Mouse (Mus musculus) limb, embryonic 10.5 days (tissue): Measurements from ENCODE around the gene Pcsk6. TPM values are rescaled to one million over a fixed set of nuclear protein-coding genes. Genes with fewer than 3 reads are reported as not detected.

Source experiments
- DNase-seq: peaks from one replicate; pipeline ENCODE4 v3.0.0-alpha.2; 2017; ENCODE audit warnings: low spot score
- H3K27ac ChIP-seq: fragments of 300-500 bp; sonication (generic); 2 replicates; pipeline ENCODE4 v1.5.1; 2016; ENCODE audit warnings: mild to moderate bottlenecking
- H3K27me3 ChIP-seq: fragments of 300-500 bp; sonication (generic); 2 replicates; pipeline ENCODE4 v1.6.1; 2016; ENCODE audit warnings: low read depth, mild to moderate bottlenecking; ENCODE audit not compliant: poor library complexity, severe bottlenecking
- H3K36me3 ChIP-seq: fragments of 300-500 bp; sonication (generic); 2 replicates; pipeline ENCODE4 v1.6.1; 2016; ENCODE audit warnings: mild to moderate bottlenecking, moderate library complexity
- H3K4me1 ChIP-seq: fragments of 300-500 bp; sonication (generic); 2 replicates; pipeline ENCODE4 v1.6.1; 2016
- H3K4me3 ChIP-seq: fragments of 300-500 bp; sonication (generic); 2 replicates; pipeline ENCODE4 v1.5.1; 2016; ENCODE audit warnings: mild to moderate bottlenecking, moderate library complexity
- H3K9me3 ChIP-seq: fragments of 300-500 bp; sonication (generic); replicated peaks from 2 replicates; pipeline ENCODE4 v1.6.1; 2016; ENCODE audit warnings: mild to moderate bottlenecking
- WGBS: fragments of 180-500 bp; shearing (Covaris S2); methylation state at CpG from one replicate; pipeline ENCODE4 v1.1.7; 2016; 5-methylcytosine and 5-hydroxymethylcytosine counted together
- polyA plus RNA-seq: library from polyadenylated mRNA; unstranded; fragments of >200 nt; fragmentation: Nextera tagmentation; extraction: Ambion mirVana; gene quantifications from 2 replicates; pipeline ENCODE4 v1.2.1, GENCODE M21; 2016

Gene Pcsk6
- polyA plus RNA-seq, 1 experiment from 2014 or later: 1.8 TPM

GRCm38 (mm10) chr7:65892264-65892828 is 30.8 kb downstream of the Pcsk6 start:
- 86% methylated on average over 9 of the region's 9 CpGs for whole genome bisulfite sequencing
- no peak overlapping the region for H3K4me3 ChIP-seq
- H3K27ac ChIP-seq: no peak overlapping the region
- H3K9me3 ChIP-seq: no peaks in the 10 kb centered on the region
- DNase-seq: no peak
- no peaks in the 10 kb centered on the region for H3K36me3 ChIP-seq
- H3K4me1 ChIP-seq: peaks cover 9% of the 10 kb centered on the region
- H3K27me3 ChIP-seq: no peaks in the 10 kb centered on the region

- Histone ChIP-seq H3K4me1 (peaks cover 9% of the 10 kb centered on the region), H3K27ac (no peak overlapping the region), H3K27me3 (no peaks in the 10 kb centered on the region), H3K4me3 (no peak overlapping the region), H3K9me3 (no peaks in the 10 kb centered on the region), H3K36me3 (no peaks in the 10 kb centered on the region)
- DNase-seq: no peak
- WGBS: 93% methylated on average over 10 of the region's 10 CpGs
These were observed 32.0 kb downstream of the Pcsk6 start for GRCm38 (mm10) chr7:65893546-65893945.

GRCm38 (mm10) chr7:65895262-65895661 is 33.7 kb downstream of the Pcsk6 start:
- Histone ChIP-seq H3K36me3 (no peaks in the 10 kb centered on the region), H3K9me3 (no peaks in the 10 kb centered on the region), H3K4me3 (no peak overlapping the region), H3K27me3 (no peaks in the 10 kb centered on the region), H3K4me1 (peaks cover 5% of the 10 kb centered on the region), H3K27ac (no peak overlapping the region)
- no peak for DNase-seq
- 85% methylated on average over 5 of the region's 5 CpGs for WGBS

- Histone ChIP-seq H3K4me1 (peaks cover 18% of the 10 kb centered on the region), H3K9me3 (no peaks in the 10 kb centered on the region), H3K27me3 (no peaks in the 10 kb centered on the region), H3K27ac (no peak overlapping the region), H3K36me3 (no peaks in the 10 kb centered on the region), H3K4me3 (no peak overlapping the region)
- WGBS: 83% methylated on average over 11 of the region's 11 CpGs
- DNase-seq: no peak
These were observed 39.7 kb downstream of the Pcsk6 start for GRCm38 (mm10) chr7:65901231-65901630.

- Histone ChIP-seq H3K36me3 (no peaks in the 10 kb centered on the region), H3K4me1 (peaks cover 18% of the 10 kb centered on the region), H3K9me3 (no peaks in the 10 kb centered on the region), H3K4me3 (no peak overlapping the region), H3K27me3 (no peaks in the 10 kb centered on the region), H3K27ac (peak overlapping the region; percentile 5; the same call in 1 of the 2 replicates)
- no peak for DNase-seq
- 58% methylated on average over 13 of the region's 13 CpGs for WGBS
These were observed 41.1 kb downstream of the Pcsk6 start for GRCm38 (mm10) chr7:65902471-65903180.

- Histone ChIP-seq H3K27me3 (no peaks in the 10 kb centered on the region), H3K27ac (no peak overlapping the region), H3K4me3 (no peak overlapping the region), H3K9me3 (no peaks in the 10 kb centered on the region), H3K36me3 (no peaks in the 10 kb centered on the region), H3K4me1 (peaks cover 18% of the 10 kb centered on the region)
- DNase-seq: no peak
- 88% methylated on average over 6 of the region's 6 CpGs for WGBS
These were observed 41.9 kb downstream of the Pcsk6 start for GRCm38 (mm10) chr7:65903456-65903855.

GRCm38 (mm10) chr7:65906528-65907272 is 45.2 kb downstream of the Pcsk6 start:
- no peak for DNase-seq
- 93% methylated on average over 9 of the region's 9 CpGs for WGBS
- Histone ChIP-seq H3K27me3 (no peaks in the 10 kb centered on the region), H3K4me1 (peaks cover 18% of the 10 kb centered on the region), H3K36me3 (no peaks in the 10 kb centered on the region), H3K27ac (no peak overlapping the region), H3K9me3 (no peaks in the 10 kb centered on the region), H3K4me3 (no peak overlapping the region)

- H3K36me3 ChIP-seq: no peaks in the 10 kb centered on the region
- no peaks in the 10 kb centered on the region for H3K27me3 ChIP-seq
- DNase-seq: no peak
- WGBS: 91% methylated on average over 12 of the region's 12 CpGs
- H3K4me1 ChIP-seq: peaks cover 7% of the 10 kb centered on the region; the same call in 1 of the 2 replicates
- no peak overlapping the region for H3K27ac ChIP-seq
- no peaks in the 10 kb centered on the region for H3K9me3 ChIP-seq
- no peak overlapping the region for H3K4me3 ChIP-seq
These were observed 48.0 kb downstream of the Pcsk6 start for GRCm38 (mm10) chr7:65909343-65910127.

GRCm38 (mm10) chr7:65913088-65913610 is 51.6 kb downstream of the Pcsk6 start:
- peaks cover 11% of the 10 kb centered on the region; the same call in 1 of the 2 replicates for H3K4me1 ChIP-seq
- H3K27ac ChIP-seq: no peak overlapping the region
- H3K4me3 ChIP-seq: no peak overlapping the region
- WGBS: 76% methylated on average over 3 of the region's 3 CpGs
- DNase-seq: no peak
- no peaks in the 10 kb centered on the region for H3K27me3 ChIP-seq
- H3K36me3 ChIP-seq: no peaks in the 10 kb centered on the region
- no peaks in the 10 kb centered on the region for H3K9me3 ChIP-seq

- Histone ChIP-seq H3K36me3 (no peaks in the 10 kb centered on the region), H3K27me3 (no peaks in the 10 kb centered on the region), H3K9me3 (no peaks in the 10 kb centered on the region), H3K4me3 (no peak overlapping the region), H3K27ac (no peak overlapping the region), H3K4me1 (peaks cover 11% of the 10 kb centered on the region; the same call in 1 of the 2 replicates)
- 74% methylated on average over 11 of the region's 11 CpGs for WGBS
- DNase-seq: no peak
These were observed 53.3 kb downstream of the Pcsk6 start for GRCm38 (mm10) chr7:65914761-65915301.

- WGBS: 92% methylated on average over 7 of the region's 7 CpGs
- no peaks in the 10 kb centered on the region for H3K36me3 ChIP-seq
These were observed 54.3 kb downstream of the Pcsk6 start for GRCm38 (mm10) chr7:65915821-65916220.

GRCm38 (mm10) chr7:65916566-65916965 is 55.0 kb downstream of the Pcsk6 start:
- Histone ChIP-seq H3K4me3 (no peak overlapping the region), H3K9me3 (no peaks in the 10 kb centered on the region), H3K27ac (no peak overlapping the region), H3K4me1 (peaks cover 11% of the 10 kb centered on the region; the same call in 1 of the 2 replicates), H3K36me3 (no peaks in the 10 kb centered on the region), H3K27me3 (no peaks in the 10 kb centered on the region)
- whole genome bisulfite sequencing: 77% methylated on average over 8 of the region's 8 CpGs
- DNase-seq: no peak

More at GRCm38 (mm10) chr7:65915821-65916220, 54.3 kb downstream of the Pcsk6 start:
- Histone ChIP-seq H3K9me3 (no peaks in the 10 kb centered on the region), H3K27me3 (no peaks in the 10 kb centered on the region), H3K27ac (no peak overlapping the region), H3K4me1 (peaks cover 11% of the 10 kb centered on the region; the same call in 1 of the 2 replicates), H3K4me3 (no peak overlapping the region)
- DNase-seq: no peak
